Mouse (Mus musculus) E14TG2a.4 (cell line): ENCODE results near the gene Capn10.

Experiments used
- CTCF ChIP-seq: conservative IDR thresholded peaks from 2 replicates; pipeline ENCODE4 v1.5.1; 2014; ENCODE audit warnings: low read length
- NANOG ChIP-seq: IDR thresholded peaks from 2 replicates; pipeline ENCODE4 v1.6.1; 2014; ENCODE audit warnings: borderline replicate concordance, low read length, mixed read lengths
- POU5F1 ChIP-seq: IDR thresholded peaks from 2 replicates; pipeline ENCODE4 v1.6.1; 2014; ENCODE audit warnings: low read length, borderline replicate concordance

DNA sequence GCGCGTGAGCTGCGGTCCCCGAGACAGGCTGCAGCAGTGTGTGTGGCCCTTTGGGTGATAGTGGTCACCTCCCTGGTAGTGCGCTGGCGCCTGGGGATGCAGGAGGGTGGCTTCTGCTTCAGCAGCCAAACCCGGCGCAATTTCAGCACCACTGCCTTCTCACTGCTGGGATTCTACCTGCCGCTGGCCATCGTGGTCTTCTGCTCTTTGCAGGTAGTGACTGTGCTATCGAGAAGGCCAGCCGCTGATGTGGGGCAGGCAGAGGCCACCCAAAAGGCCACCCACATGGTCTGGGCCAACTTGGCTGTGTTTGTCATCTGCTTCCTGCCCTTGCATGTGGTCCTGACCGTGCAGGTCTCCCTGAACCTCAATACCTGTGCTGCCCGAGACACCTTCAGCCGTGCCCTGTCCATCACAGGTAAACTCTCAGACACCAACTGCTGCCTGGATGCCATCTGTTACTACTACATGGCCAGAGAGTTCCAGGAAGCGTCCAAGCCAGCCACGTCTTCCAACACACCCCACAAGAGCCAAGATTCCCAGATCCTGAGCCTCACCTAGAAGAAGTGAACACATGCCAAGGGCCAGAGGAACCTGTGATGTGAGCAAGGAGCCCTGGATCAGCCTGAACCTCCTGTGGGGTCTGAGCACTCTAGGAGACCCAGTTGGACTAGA is 48.9 kb downstream of the Capn10 start:
- no peak for TF ChIP-seq CTCF
- no peak for TF ChIP-seq POU5F1
- TF ChIP-seq NANOG, result no peak
